Mouse (Mus musculus): ENCODE results near the gene Slc25a53.
"Not testable (repeated sequence)": the region's sequence is repeated elsewhere in the genome, so short reads cannot be mapped to it uniquely, and the experiment has no call there.

The Slc25a53 gene

DNA sequence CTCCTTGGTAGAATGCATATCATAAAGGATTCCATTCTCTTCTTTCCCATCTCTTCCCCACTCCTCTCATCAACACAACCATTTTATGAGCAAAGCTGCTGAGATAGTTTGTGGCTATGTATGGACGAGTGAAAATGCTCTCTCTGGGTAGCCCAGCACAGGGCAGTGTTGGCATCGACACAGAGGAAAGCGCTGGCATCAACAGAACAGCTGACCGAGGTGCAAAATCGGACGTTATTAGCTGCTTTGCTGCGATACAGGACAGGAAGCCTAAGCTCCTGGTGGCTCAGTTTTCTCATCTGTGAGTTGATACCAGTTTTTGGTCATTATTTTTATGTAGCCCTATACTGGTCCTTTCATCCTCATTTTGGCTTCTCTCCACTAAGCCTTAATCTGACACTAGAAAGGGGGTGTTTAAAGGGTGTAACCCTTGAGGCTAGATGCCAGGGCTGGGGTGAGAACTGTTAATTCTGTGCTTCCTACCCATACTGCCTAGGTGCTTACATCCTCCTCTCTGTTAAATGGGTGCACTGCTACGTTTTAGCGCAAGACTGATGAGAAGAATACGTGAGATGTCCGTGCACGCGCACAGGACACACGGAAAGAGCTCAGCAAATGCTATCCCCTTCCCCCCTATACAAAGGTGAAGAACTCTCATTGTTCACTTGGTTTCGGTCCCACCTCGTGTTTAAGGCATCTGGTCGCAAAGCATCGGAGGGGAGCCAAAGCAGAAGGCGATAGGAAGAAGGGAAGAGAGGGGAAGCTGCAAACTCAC, 45.7 kb downstream of the Slc25a53 start:
- CTCF ChIA-PET: interaction anchor here in 2 of 4 experiments (1.1 to 1.4 kb wide), 6 partner anchors 22 to 150 kb away, joined by 3 to 5 read pairs (median 4); partner anchors contain the start of gene Fam199x (in 1 of the 2)

DNA sequence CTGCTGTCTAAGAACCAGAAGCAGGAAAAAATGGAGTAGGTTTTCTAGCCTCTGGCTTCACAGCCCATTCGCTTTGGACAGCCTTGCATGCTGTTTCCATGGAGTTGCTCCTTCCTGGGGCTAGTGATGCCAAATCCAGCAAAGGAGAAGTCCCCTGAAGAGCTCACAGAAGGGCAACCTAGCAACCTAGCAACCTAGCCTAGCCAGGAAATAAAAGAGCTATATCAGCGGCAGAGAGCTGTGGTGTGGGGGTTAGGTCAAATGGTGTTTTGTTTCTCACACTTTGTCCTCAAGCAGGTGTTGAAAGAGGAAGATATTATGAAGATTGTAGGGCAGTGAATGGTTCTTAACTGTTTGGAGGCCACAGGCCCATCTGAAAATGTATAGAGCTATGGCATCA, 46.8 kb downstream of the Slc25a53 start:
- ChIA-PET POLR2A (interaction anchor here in 2 of 4 experiments (0.6 to 2.1 kb wide), 3 partner anchors 15 to 109 kb away, joined by 4 to 5 read pairs (median 5); no protein-coding TSS in a partner anchor), CTCF (no interaction called here)

More for the DNA sequence above, 45.7 kb downstream of the Slc25a53 start:
- POLR2A ChIA-PET: interaction anchor here (0.6 to 2.1 kb wide), 8 partner anchors 11 to 203 kb away, joined by 3 to 10 read pairs (median 3); no protein-coding TSS in a partner anchor

DNA sequence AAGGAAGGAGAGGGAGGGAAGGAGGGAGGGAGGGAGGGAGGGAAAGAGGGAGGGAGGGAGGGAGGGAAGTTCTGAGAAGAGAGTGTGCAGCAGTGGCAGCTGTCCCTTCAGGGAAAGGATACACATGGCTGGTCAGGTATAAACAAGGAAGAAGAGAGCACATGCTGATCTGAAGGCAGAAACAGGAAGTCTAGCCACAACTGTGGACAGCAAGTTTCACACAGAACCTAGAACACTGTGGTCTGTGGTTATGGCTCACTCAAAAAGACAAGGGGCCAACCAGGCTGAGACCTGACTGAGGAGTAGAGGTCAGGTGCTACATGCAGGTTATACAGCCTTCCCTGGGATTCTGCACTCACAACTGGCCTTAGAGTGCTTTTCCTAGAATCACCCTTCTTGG, 52.1 kb downstream of the Slc25a53 start:
- POLR2A ChIA-PET: no interaction called here
- CTCF ChIA-PET: no interaction called here

DNA sequence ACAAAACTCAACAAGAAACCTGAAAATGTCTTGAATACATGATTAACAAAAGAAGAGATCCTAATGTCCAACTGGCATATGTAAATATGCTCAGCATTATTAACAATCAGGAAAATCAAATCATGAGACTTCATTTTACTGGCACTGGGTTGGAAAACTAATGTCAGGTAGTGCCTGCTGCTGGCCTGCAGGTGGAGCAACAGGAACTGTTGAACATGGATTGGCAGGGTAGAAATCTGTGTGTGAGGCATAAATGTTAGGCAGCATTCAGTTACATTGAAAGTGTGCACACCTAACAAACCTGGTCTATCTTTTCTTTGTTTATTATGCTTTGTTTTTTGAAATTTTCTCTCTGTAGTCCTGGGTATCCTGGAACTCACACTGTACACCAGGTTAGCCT, 59.5 kb downstream of the Slc25a53 start:
- POLR2A ChIA-PET: no interaction called here
- CTCF ChIA-PET: no interaction called here

DNA sequence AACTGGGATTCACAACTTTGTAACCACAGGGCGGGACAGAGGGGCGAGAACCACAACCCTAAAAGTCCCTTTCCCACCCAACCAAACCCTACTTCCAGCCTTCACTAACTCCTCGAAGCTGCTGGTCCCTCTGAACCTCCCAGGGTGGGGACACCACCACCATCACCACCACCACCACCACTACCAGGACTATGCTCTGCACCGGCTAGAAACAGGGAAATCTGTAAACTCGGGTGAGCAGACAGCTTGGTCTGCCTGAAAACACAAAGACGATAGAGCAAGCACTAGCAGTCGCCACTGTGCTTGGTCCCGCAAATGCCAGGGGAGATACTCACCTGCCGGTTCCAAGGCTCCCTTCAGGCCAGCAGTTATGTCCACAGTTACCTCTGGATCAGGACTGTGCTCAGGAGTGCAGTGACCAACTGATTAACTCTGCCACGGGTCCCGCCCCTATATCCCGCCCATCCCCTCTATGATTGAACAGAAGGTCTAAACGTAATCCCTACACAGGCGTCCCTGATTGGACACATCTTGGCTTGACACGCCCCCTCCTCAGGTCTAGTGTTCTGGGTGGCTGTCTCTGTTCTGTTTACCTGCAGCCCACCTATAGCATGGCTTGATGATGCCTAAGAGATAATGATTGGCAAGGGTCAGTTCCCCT, 61.5 kb downstream of the Slc25a53 start, which contains the start of the genes Tmsb15l and Tmsb15b1:
Gene Tmsb15l (minus strand): TSS at position 446 of the 661 bp plus-strand sequence.
Gene Tmsb15b1 (minus strand): TSS at position 451 of the 661 bp plus-strand sequence.
- POLR2A ChIA-PET: interaction anchor here in 2 of 4 experiments (0.5 to 0.6 kb wide), 2 partner anchors 54 to 62 kb away, joined by 3 read pairs; partner anchors contain the start of gene Slc25a53 (in 1 of the 2)
- CTCF ChIA-PET: no interaction called here

DNA sequence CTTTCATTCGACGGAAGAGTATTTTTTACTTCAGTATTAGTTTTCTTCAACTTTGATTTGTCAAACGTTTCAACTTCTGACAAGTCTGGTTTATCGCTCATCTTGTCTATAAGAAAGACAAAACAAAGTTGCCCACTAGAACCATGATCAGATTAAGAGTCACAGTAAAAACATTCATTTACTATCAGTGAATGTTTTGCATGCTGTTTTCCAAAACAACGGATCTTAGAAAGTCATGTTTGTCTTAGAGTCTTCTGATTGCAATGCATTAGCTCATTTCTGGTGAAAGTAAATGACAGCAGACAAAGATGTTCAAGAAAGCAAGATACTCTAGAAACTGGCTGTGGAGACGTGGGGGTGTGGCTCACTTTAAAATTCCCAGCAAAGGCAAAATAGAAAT, 62.7 kb downstream of the Slc25a53 start, which contains the start of gene Tmsb15b2:
Gene Tmsb15b2 (minus strand): TSS at position 101 of the 400 bp plus-strand sequence.
- CTCF ChIA-PET: not testable (repeated sequence)
- POLR2A ChIA-PET: interaction anchor here in 1 of 4 experiments (0.6 to 0.7 kb wide), 4 partner anchors 12 to 235 kb away, joined by 3 to 4 read pairs (median 4); no protein-coding TSS in a partner anchor

DNA sequence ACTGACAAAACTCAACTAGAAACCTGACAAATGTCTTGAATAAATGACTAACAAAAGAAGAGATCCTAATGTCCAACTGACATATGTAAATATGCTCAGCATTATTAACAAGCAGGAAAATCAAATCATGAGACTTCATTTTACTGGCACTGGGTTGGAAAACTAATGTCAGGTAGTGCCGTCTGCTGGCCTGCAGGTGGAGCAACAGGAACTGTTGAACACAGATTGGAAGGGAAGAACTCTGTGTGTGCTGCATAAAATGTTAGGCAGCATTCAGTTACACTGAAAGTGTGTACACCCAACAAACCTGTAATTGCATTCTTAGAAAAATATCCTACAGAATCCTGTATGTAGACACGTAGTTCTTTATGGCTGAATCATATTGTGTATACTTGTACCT, 78.4 kb downstream of the Slc25a53 start:
- CTCF ChIA-PET: no interaction called here

DNA sequence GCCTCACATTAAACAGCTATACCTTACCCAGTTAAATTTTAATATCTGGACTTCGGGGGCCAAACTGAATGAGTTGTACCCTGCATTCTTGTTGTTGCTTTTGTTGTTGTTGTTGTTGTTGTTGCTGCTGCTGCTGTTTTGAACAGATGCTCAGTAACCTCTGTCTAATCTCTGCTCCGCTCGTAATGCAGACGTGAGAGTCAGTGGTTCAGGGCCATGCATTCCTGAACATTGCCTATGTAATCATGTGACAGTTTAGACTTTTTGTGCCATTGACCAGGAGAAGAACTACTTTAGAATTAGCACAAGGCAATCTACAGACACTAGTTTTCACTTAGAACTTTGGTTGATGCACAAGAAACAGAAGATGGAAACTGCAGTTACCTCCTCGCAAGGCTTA, 79.8 kb downstream of the Slc25a53 start:
- CTCF ChIA-PET: interaction anchor here in 2 of 4 experiments (0.8 to 1.6 kb wide), 2 partner anchors 183 kb away, joined by 3 to 4 read pairs; no protein-coding TSS in a partner anchor

More for the DNA sequence above, 78.4 kb downstream of the Slc25a53 start:
- POLR2A ChIA-PET: interaction anchor here in 1 of 4 experiments (0.6 kb wide), 1 partner anchor 27 kb away, joined by 4 read pairs; no protein-coding TSS in a partner anchor

DNA sequence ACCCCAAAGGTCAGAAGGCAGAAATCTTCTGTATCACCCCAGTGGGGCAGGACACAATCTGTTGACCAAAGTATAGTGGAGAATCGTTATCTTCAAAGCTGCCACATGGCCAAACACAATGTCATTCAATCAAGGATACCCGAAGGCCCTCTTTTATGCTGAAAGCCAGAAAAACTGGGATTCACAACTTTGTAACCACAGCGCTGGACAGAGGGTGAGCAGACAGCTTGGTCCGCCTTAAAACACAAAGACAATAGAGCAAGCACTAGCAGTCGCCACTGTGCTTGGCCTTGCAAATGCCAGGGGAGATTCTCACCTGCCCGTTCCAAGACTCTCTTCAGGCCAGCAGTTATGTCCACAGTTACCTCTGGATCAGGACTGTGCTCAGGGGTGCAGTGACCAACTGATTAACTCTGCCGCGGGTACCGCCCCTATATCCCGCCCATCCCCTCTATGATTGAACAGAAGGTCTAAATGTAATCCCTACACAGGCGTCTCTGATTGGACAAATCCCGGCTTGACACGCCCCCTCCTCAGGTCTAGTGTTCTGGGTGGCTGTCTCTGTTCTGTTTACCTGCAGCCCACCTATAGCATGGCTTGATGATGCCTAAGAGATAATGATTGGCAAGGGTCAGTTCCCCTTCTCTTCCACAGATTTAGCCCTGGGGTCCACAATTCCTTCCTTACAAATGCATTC, 80.4 kb downstream of the Slc25a53 start:
- POLR2A ChIA-PET: interaction anchor here in 1 of 4 experiments (0.6 to 0.7 kb wide), 2 partner anchors 35 to 56 kb away, joined by 3 read pairs; partner anchors contain the start of gene Zcchc18
- CTCF ChIA-PET: interaction anchor here in 2 of 4 experiments (0.8 to 1.6 kb wide), 2 partner anchors 184 kb away, joined by 3 to 4 read pairs; no protein-coding TSS in a partner anchor

More for the DNA sequence above, 79.8 kb downstream of the Slc25a53 start:
- POLR2A ChIA-PET: interaction anchor here in 1 of 4 experiments (0.6 to 0.7 kb wide), 2 partner anchors 34 to 56 kb away, joined by 3 read pairs; partner anchors contain the start of gene Zcchc18

DNA sequence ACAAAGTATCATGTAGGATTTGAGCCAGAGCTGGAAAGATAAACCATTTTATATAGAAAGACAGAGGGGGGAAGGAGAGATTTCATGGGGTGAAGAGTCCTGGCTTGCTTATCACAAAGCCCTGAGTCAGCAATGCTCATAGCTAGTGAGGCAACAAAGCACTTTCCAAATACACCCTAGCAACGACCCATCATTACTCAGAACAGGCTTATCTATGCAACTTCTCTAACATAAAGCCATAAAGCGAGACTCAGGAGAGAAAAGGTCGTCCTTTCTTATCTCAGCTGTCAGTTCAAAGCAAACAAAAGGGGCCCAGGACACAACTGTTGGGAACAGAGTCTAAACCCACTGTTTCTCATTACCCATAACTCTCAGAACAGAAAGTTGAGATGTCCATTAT, 100.1 kb downstream of the Slc25a53 start:
- POLR2A ChIA-PET: no interaction called here

More for the DNA sequence above, 100.1 kb downstream of the Slc25a53 start:
- CTCF ChIA-PET: no interaction called here

Data from embryonic stem cell, embryonic (primary cell).